8 mouse cellular contexts compared by ENCODE assay signal in genomic region chr6:113075261-113075660, GRCm38 (mm10). TPM values are rescaled to one million over a fixed set of nuclear protein-coding genes. Genes with fewer than 3 reads are reported as not detected.
DNase-seq lines count a peak whose midpoint lies in the region; ATAC-seq and TF ChIP-seq lines count a peak whose summit lies in the region.

No protein-coding gene starts in this region.

- peaks cover 15% of the 10 kb centered on the region for H3K4me1 ChIP-seq in bone marrow macrophage, adult 2 months (ENCODE audit: control insufficient read depth, insufficient read depth, low read length)
- peaks cover 37% of the 10 kb centered on the region for H3K4me1 ChIP-seq in hindbrain, embryonic 14.5 days (replicated peaks; ENCODE audit: control insufficient read depth, insufficient read depth, low read length)

- WGBS in hindbrain, embryonic 14.5 days, result 36% methylated on average over 3 of the region's 3 CpGs

- peaks cover 84% of the 10 kb centered on the region for H3K79me2 ChIP-seq in myocyte (ENCODE audit: control insufficient read depth, insufficient read depth)

- no peak for TF ChIP-seq CTCF in layer of hippocampus, adult 2 months (conservative IDR thresholded peaks at IDR 0.05)
- TF ChIP-seq CTCF in bone marrow macrophage, adult 2 months (IDR thresholded peaks at IDR 0.05; ENCODE audit: low read depth, low read length), result no peak

- peak overlapping the region; percentile 89 for H3ac ChIP-seq in myocyte (ENCODE audit: control insufficient read depth, insufficient read length)

- peak overlapping the region; percentile 68 for H3K4me3 ChIP-seq in layer of hippocampus, adult 2 months
- H3K4me3 ChIP-seq in bone marrow macrophage, adult 2 months (ENCODE audit: insufficient read depth, low read length), result peak overlapping the region; percentile 97
- peak overlapping the region; percentile 75 for H3K4me3 ChIP-seq in hindbrain, embryonic 14.5 days (replicated peaks; ENCODE audit: low read length)
- H3K4me3 ChIP-seq in myocyte, result peak overlapping the region; percentile 76

- H3K9me3 ChIP-seq in hindbrain, embryonic 14.5 days (ENCODE audit: control insufficient read depth, low read length), result no peaks in the 10 kb centered on the region

- no peaks in the 10 kb centered on the region for H3K27me3 ChIP-seq in hindbrain, embryonic 14.5 days (ENCODE audit: control insufficient read depth, insufficient read depth, low read length)
- H3K27me3 ChIP-seq in myocyte (ENCODE audit: control insufficient read depth, insufficient read depth, insufficient read length), result no peaks in the 10 kb centered on the region

- TF ChIP-seq POLR2A in bone marrow macrophage, adult 2 months (IDR thresholded peaks at IDR 0.05; ENCODE audit: borderline replicate concordance, low read depth, low read length), result no peak
- TF ChIP-seq POLR2A in myocyte (IDR thresholded peaks at IDR 0.05; ENCODE audit: insufficient read length, low read depth), result no peak

- H3K9ac ChIP-seq in hindbrain, embryonic 14.5 days, result peak overlapping the region; percentile 57

- peak overlapping the region; percentile 98; the same call in 1 of the 2 replicates for H3K27ac ChIP-seq in layer of hippocampus, adult 2 months
- peak overlapping the region; percentile 100 for H3K27ac ChIP-seq in bone marrow macrophage, adult 2 months (ENCODE audit: insufficient read depth, low read depth, low read length)
- H3K27ac ChIP-seq in hindbrain, embryonic 14.5 days, result peak overlapping the region; percentile 99; the same call in 1 of the 2 replicates

- DNase-seq in layer of hippocampus, adult 2 months (ENCODE audit: low spot score in 2 of 2), result no peak
- DNase-seq in layer of hippocampus, postnatal 14 days (ENCODE audit: low spot score in 2 of 2), result no peak
- no peak for DNase-seq in hindbrain, embryonic 14.5 days (ENCODE audit: low spot score)
- no peak for DNase-seq in thymus, postnatal 4 days
- DNase-seq in cerebellum, postnatal 25 days, result no peak

- ATAC-seq in hindbrain, embryonic 14.5 days (ENCODE audit: low FRiP score), result no peak
- no peak for ATAC-seq in monocyte, adult 5-6 weeks (replicated peaks; ENCODE audit: insufficient number of reproducible peaks, low FRiP score, low TSS enrichment, poor library complexity, severe bottlenecking)

- peak overlapping the region; percentile 66 for H3K4me2 ChIP-seq in hindbrain, embryonic 14.5 days (replicated peaks)
- peak overlapping the region; percentile 79 for H3K4me2 ChIP-seq in myocyte (ENCODE audit: low read depth)

- H3K36me3 ChIP-seq in hindbrain, embryonic 14.5 days (replicated peaks; ENCODE audit: control insufficient read depth, insufficient read depth), result peaks cover 6% of the 10 kb centered on the region; the same call in 1 of the 2 replicates
- H3K36me3 ChIP-seq in myocyte (ENCODE audit: control insufficient read depth, insufficient read depth), result peaks cover 13% of the 10 kb centered on the region

TF ChIP-seq in myocyte, 11 proteins besides CTCF, POLR2A, EP300 and RAD21:
- no peak for TF ChIP-seq CEBPB (IDR thresholded peaks at IDR 0.05; ENCODE audit: insufficient read depth, poor library complexity, severe bottlenecking)

RNA-seq across cellular contexts. Expression of gene Setd5, which starts 1.9 kb away (rescaled TPM):
- total RNA-seq in layer of hippocampus, adult 2 months (2021), result 100 to 1,000 TPM; 110 to 113 TPM
- total RNA-seq in layer of hippocampus, postnatal 14 days (2021), result 100 to 1,000 TPM; 116 to 125 TPM
- 60.6 and 63.7 TPM in 2 replicates for polyA plus RNA-seq in bone marrow macrophage, adult 2 months (2012; ENCODE audit: insufficient read depth, insufficient read length, missing spikeins)
- 53.3 and 58.7 TPM in 2 replicates for polyA plus RNA-seq in hindbrain, embryonic 14.5 days (2014; fragmentation: Nextera tagmentation; extraction: Ambion mirVana)
- 21.8 TPM for polyA plus RNA-seq in myocyte (2012; fragmentation: generic; extraction: Trizol)
- 50.2 to 111 TPM (median 50.6 TPM) in 3 replicates for total RNA-seq in monocyte, adult 5-6 weeks (2017)

RNA-seq across cellular contexts. Expression of gene Thumpd3, which starts 29.2 kb away (rescaled TPM):
- 10 to 100 TPM; 38.2 to 40.6 TPM for total RNA-seq in layer of hippocampus, adult 2 months (2021)
- 10 to 100 TPM; 31.5 to 33.1 TPM for total RNA-seq in layer of hippocampus, postnatal 14 days (2021)
- polyA plus RNA-seq in bone marrow macrophage, adult 2 months (2012; ENCODE audit: insufficient read depth, insufficient read length, missing spikeins), result 28.4 and 29.5 TPM in 2 replicates
- 45.5 and 49.1 TPM in 2 replicates for polyA plus RNA-seq in hindbrain, embryonic 14.5 days (2014; fragmentation: Nextera tagmentation; extraction: Ambion mirVana)
- 22.9 TPM for polyA plus RNA-seq in myocyte (2012; fragmentation: generic; extraction: Trizol)
- total RNA-seq in monocyte, adult 5-6 weeks (2017), result 43.8 to 77.0 TPM (median 65.1 TPM) in 3 replicates
